Mouse (Mus musculus) stomach, embryonic 16.5 days (tissue): ENCODE measurements around the gene Dthd1. TPM values are rescaled to one million over a fixed set of nuclear protein-coding genes. Genes with fewer than 3 reads are reported as not detected.

Source experiments
- ATAC-seq: fragments of 200-750 bp; cut with Nextera tagmentation; 2 replicates; pipeline ENCODE4 v1.8.0; 2017; ENCODE audit warnings: moderate number of reproducible peaks, moderate TSS enrichment; ENCODE audit not compliant: insufficient read depth, low FRiP score
- H3K27ac ChIP-seq: fragments of 300-500 bp; sonication (generic); 2 replicates; pipeline ENCODE4 v1.5.1; 2014; ENCODE audit warnings: low read length
- H3K27me3 ChIP-seq: fragments of 300-500 bp; sonication (generic); 2 replicates; pipeline ENCODE4 v1.6.1; 2014; ENCODE audit warnings: low read length, control low read depth, mixed read lengths; ENCODE audit not compliant: control insufficient read depth, insufficient read depth
- H3K36me3 ChIP-seq: fragments of 300-500 bp; sonication (generic); 2 replicates; pipeline ENCODE4 v1.6.1; 2014; ENCODE audit warnings: low read length; ENCODE audit not compliant: control insufficient read depth, insufficient read depth
- H3K4me1 ChIP-seq: fragments of 300-500 bp; sonication (generic); 2 replicates; pipeline ENCODE4 v1.6.1; 2014; ENCODE audit warnings: low read length, control low read depth, mixed read lengths; ENCODE audit not compliant: control insufficient read depth, insufficient read depth
- H3K4me2 ChIP-seq: fragments of 300-500 bp; sonication (generic); 2 replicates; pipeline ENCODE4 v1.6.1; 2014; ENCODE audit warnings: low read depth, low read length, mixed read lengths
- H3K4me3 ChIP-seq: fragments of 300-500 bp; sonication (generic); replicated peaks from 2 replicates; pipeline ENCODE4 v1.5.1; 2014; ENCODE audit warnings: mild to moderate bottlenecking, low read length
- H3K9ac ChIP-seq: fragments of 300-500 bp; sonication (generic); 2 replicates; pipeline ENCODE4 v1.6.1; 2014; ENCODE audit warnings: low read length
- H3K9me3 ChIP-seq: fragments of 300-500 bp; sonication (generic); replicated peaks from 2 replicates; pipeline ENCODE4 v1.6.1; 2016; ENCODE audit warnings: low read length, control low read depth; ENCODE audit not compliant: control insufficient read depth
- WGBS: fragments of 180-500 bp; shearing (Covaris S2); extraction: QIAGEN DNeasy Blood & Tissue Kit; methylation state at CpG from one replicate; pipeline ENCODE4 v1.1.7; 2014; 5-methylcytosine and 5-hydroxymethylcytosine counted together
- polyA plus RNA-seq: library from polyadenylated mRNA; unstranded; fragments of >200 nt; fragmentation: Nextera tagmentation; extraction: Ambion mirVana; gene quantifications from 2 replicates; pipeline ENCODE4 v1.2.1, GENCODE M21; 2015

Gene Dthd1
- polyA plus RNA-seq, 1 experiment from 2014 or later: not detected

DNA sequence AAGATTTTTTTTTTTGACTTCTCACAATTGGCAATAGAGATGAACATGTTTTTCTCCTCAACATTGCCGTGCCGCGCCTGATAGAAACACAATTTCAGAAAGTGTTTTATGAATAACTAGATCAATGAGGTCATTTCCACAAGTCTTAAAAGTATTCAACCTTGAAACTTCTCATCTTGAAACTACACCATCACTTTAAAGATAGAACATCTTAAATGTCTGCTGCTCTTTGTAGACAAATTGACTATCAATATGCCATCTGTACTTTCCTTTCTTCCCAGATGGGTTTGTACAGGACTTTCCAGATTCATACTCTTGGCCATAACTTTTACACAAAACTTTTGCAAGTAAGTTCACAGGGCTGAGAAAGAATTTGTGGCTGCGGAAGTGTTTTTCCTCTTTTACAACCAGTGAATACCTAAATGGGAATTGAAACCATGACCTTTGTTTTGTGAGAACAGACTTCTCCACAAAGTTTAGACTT is 40.8 kb downstream of the Dthd1 start:
- no peak for ATAC-seq
- H3K4me1 ChIP-seq: no peaks in the 10 kb centered on the region
- 90% methylated on average over 4 of the region's 4 CpGs for WGBS
- no peak overlapping the region for H3K4me2 ChIP-seq
- H3K9me3 ChIP-seq: no peaks in the 10 kb centered on the region
- H3K27me3 ChIP-seq: no peaks in the 10 kb centered on the region
- no peaks in the 10 kb centered on the region for H3K36me3 ChIP-seq
- H3K9ac ChIP-seq: no peak overlapping the region
- H3K4me3 ChIP-seq: no peak overlapping the region
- H3K27ac ChIP-seq: no peak overlapping the region

DNA sequence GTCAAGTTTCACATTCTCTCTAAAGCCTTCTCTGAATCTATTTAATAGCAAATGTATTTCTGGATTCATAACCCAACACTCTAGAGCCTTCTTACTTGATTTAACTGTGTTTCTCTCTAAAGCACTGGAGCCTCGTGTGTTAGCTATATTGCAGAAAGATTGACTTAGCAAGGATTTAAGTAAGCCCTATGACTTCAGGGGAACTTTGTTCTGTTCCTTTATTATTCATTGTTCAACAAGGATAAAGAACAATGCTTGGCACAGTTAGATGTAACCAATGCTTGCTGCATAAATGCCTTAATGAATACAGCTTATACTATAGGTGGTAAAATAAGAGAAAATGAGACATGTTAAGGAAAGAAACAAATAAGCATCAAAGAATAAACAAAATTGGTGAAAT is 43.9 kb downstream of the Dthd1 start:
- Histone ChIP-seq H3K9ac (no peak overlapping the region), H3K9me3 (no peaks in the 10 kb centered on the region), H3K27me3 (no peaks in the 10 kb centered on the region), H3K4me2 (no peak overlapping the region), H3K36me3 (no peaks in the 10 kb centered on the region), H3K27ac (no peak overlapping the region), H3K4me3 (no peak overlapping the region), H3K4me1 (no peaks in the 10 kb centered on the region)
- 58% methylated on average over 1 of the region's 1 CpGs for WGBS
- ATAC-seq: no peak

DNA sequence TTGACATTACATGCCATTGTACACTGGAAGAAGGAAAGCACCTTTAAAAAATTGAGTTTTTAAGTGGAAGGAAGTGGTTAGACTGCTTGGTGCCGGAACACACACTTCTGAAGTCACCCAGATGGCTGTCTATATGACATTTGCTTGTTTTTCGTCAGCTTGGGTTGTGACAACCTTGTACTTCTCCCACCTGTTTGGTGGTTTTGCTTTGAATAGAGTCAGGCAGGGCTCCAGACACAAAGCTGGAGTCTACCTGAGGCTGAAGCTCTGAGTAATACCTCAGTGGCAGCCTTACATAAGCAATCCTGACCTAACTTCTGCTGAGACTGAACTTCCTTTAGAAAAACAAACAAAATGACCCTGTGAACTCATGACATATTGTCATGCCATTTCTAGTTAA is 44.7 kb downstream of the Dthd1 start:
- Histone ChIP-seq H3K4me3 (no peak overlapping the region), H3K36me3 (no peaks in the 10 kb centered on the region), H3K4me1 (no peaks in the 10 kb centered on the region), H3K9ac (no peak overlapping the region), H3K4me2 (no peak overlapping the region), H3K27me3 (no peaks in the 10 kb centered on the region), H3K9me3 (no peaks in the 10 kb centered on the region), H3K27ac (no peak overlapping the region)
- no peak for ATAC-seq
- 34% methylated on average over 2 of the region's 2 CpGs for WGBS

DNA sequence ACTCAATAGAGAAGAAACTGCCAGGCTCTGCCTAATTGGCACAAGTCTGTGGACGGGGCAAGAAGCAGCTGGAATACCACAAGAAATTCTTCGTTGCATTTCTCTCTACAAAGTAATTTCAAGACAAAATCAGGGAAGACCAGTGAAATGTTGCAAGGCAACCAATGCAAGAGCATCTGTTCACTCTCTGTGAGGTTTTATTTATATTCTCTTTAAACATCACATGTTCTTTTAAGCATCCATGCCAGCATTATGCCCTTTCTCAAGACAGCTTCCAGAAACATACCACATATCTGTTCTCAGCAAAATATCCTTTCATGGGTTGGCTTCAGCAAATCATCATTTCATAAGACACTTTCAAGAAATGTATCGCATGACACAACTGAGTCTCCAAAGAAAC is 50.7 kb downstream of the Dthd1 start:
- H3K27ac ChIP-seq: no peak overlapping the region
- no peaks in the 10 kb centered on the region for H3K36me3 ChIP-seq
- WGBS: 83% methylated on average over 3 of the region's 3 CpGs
- H3K9ac ChIP-seq: no peak overlapping the region
- no peak overlapping the region for H3K4me2 ChIP-seq
- no peaks in the 10 kb centered on the region for H3K9me3 ChIP-seq
- no peak for ATAC-seq
- no peaks in the 10 kb centered on the region for H3K27me3 ChIP-seq
- no peak overlapping the region for H3K4me3 ChIP-seq
- no peaks in the 10 kb centered on the region for H3K4me1 ChIP-seq

DNA sequence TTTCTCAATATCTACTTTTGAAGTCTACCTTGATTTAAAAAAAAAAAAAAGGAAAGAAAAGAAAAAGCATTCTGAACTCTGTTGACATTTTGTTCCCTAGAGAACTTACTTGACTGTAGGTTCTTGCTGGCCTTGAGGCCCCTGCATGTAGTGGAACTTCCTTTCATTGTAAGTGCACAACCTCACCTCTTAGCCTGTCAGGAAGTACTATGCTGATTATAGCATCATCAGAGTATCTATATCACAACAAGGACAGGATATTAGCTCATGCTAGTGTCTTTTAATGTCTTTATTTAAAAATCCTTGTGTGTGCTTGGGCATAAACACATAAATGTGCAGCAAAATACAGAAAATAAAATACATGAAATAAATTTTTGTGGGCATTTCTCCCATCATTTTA is 53.4 kb downstream of the Dthd1 start:
- Histone ChIP-seq H3K4me3 (no peak overlapping the region), H3K4me1 (no peaks in the 10 kb centered on the region), H3K9me3 (no peaks in the 10 kb centered on the region), H3K4me2 (no peak overlapping the region), H3K36me3 (no peaks in the 10 kb centered on the region), H3K9ac (no peak overlapping the region), H3K27ac (no peak overlapping the region), H3K27me3 (no peaks in the 10 kb centered on the region)
- no peak for ATAC-seq

DNA sequence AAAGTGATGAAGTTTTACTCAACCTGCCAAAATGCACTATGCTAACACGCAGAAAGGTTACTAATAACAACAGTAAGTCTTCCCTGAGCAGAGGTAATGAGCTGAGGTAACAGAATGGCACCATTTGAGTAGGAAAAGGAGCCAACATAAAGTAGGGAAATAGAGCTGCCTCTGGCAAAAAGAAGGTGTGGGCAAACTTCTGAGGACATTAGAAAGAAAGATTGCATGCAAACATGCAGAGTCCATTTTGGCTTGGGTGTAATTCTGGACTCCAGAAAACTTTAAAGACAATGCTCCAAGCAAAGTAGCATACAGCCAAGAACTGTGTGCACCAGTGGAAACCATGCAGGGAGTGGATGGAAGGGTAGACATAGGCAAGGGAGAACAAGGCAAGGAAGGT is 65.9 kb downstream of the Dthd1 start:
- no peak overlapping the region for H3K4me3 ChIP-seq
- no peaks in the 10 kb centered on the region for H3K27me3 ChIP-seq
- WGBS: 56% methylated on average over 1 of the region's 1 CpGs
- no peak for ATAC-seq
- no peak overlapping the region for H3K27ac ChIP-seq
- H3K36me3 ChIP-seq: no peaks in the 10 kb centered on the region
- H3K9ac ChIP-seq: no peak overlapping the region
- no peak overlapping the region for H3K4me2 ChIP-seq
- H3K4me1 ChIP-seq: no peaks in the 10 kb centered on the region
- no peaks in the 10 kb centered on the region for H3K9me3 ChIP-seq

DNA sequence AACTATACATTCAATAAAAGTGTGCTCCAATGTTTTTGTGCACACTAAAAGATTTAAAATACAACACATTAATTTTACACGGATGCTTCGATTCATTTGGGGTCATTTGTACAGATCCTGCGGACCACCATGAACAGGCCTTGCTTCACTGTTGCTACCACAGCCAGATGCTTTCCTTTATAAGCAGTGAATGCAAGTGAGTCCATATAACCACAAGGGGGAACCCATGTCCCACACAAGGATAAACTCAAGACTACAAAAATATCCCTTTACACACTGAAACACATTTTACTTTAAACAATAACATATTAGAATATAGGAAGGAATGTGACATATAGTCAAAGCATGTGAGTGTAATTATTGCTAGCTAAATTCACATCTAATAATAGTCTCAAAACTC is 81.7 kb downstream of the Dthd1 start:
- WGBS: 49% methylated on average over 3 of the region's 3 CpGs
- Histone ChIP-seq H3K4me3 (no peak overlapping the region), H3K36me3 (no peaks in the 10 kb centered on the region), H3K27ac (no peak overlapping the region), H3K9ac (no peak overlapping the region), H3K27me3 (no peaks in the 10 kb centered on the region), H3K4me2 (no peak overlapping the region), H3K4me1 (no peaks in the 10 kb centered on the region), H3K9me3 (no peaks in the 10 kb centered on the region)
- ATAC-seq: no peak

DNA sequence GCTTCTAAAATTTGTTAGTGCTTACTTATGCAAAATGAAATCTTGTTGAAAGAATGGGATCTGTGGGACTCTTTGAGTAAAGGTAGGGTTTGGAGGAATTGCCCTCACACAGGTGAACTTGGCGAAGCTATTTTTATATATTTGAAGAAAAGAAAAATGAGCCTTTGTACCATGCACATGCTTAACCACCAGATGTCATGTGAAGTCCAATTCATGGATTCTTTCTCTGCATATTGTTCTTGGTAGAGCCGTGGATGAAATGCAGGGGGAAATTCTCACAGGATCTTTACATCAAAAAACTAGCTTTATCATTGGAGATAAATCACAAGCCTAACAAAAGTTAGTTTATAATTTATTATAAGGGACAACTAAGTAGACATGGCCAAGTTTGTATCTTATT is 93.3 kb downstream of the Dthd1 start:
- 59% methylated on average over 2 of the region's 2 CpGs for WGBS
- no peak for ATAC-seq
- H3K27me3 ChIP-seq: no peaks in the 10 kb centered on the region
- H3K4me1 ChIP-seq: no peaks in the 10 kb centered on the region
- H3K4me3 ChIP-seq: no peak overlapping the region
- H3K27ac ChIP-seq: no peak overlapping the region
- H3K4me2 ChIP-seq: no peak overlapping the region
- H3K9me3 ChIP-seq: no peaks in the 10 kb centered on the region
- H3K36me3 ChIP-seq: no peaks in the 10 kb centered on the region
- H3K9ac ChIP-seq: no peak overlapping the region

DNA sequence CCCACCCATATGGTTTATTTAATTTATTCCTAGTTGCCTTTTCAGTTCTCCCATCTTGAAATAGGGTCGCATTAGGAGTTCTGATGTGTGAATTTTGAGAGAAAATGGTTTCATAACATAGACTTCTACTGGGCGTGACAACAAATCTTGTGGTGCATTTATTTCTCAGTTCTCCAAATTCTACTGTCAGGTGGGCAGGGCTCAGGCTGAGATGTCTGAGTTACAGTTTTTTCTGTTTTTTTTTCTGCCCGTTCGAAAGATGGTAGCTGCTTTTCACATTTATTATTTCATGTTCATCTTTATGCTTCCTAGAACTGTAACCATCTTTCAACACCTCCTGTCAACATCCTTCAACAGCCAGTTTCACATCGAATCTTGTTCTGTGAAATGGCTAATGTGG is 95.5 kb downstream of the Dthd1 start:
- 81% methylated on average over 5 of the region's 5 CpGs for WGBS
- no peak overlapping the region for H3K4me2 ChIP-seq
- ATAC-seq: no peak
- no peaks in the 10 kb centered on the region for H3K4me1 ChIP-seq
- no peaks in the 10 kb centered on the region for H3K9me3 ChIP-seq
- H3K4me3 ChIP-seq: no peak overlapping the region
- H3K27ac ChIP-seq: no peak overlapping the region
- no peaks in the 10 kb centered on the region for H3K27me3 ChIP-seq
- H3K9ac ChIP-seq: no peak overlapping the region
- no peaks in the 10 kb centered on the region for H3K36me3 ChIP-seq

DNA sequence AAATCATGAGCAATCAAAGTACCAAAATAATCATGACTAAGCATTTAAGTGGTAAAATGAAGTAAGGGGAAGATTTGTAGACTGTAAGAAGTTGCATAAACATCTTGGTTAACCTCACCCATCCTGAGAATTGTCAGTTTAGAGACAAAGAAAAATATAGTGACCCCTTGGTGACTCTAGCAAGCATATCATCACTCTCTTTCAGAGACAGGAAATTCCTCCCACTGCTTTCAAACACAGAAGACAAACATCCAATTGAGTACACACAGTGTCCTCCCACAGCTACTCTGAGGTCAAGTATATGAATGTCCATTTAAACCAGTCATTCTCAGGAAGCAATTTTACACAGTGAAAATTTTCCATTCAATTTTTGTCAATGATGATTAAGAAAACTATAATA is 111.0 kb downstream of the Dthd1 start:
- Histone ChIP-seq H3K9ac (no peak overlapping the region), H3K9me3 (no peaks in the 10 kb centered on the region)
- ATAC-seq: no peak

More for the DNA sequence above, 111.0 kb downstream of the Dthd1 start:
- Histone ChIP-seq H3K27ac (no peak overlapping the region), H3K27me3 (no peaks in the 10 kb centered on the region), H3K4me2 (no peak overlapping the region), H3K4me3 (no peak overlapping the region), H3K4me1 (no peaks in the 10 kb centered on the region), H3K36me3 (no peaks in the 10 kb centered on the region)
